Mouse (Mus musculus): ENCODE measurements around the gene Hopx. TPM values are rescaled to one million over a fixed set of nuclear protein-coding genes. Genes with fewer than 3 reads are reported as not detected.
A peak's percentile ranks its signal among the peaks of the same experiment; 100 is the strongest.

The Hopx gene
- polyA plus RNA-seq, 1 experiment: 18.2 TPM

DNA sequence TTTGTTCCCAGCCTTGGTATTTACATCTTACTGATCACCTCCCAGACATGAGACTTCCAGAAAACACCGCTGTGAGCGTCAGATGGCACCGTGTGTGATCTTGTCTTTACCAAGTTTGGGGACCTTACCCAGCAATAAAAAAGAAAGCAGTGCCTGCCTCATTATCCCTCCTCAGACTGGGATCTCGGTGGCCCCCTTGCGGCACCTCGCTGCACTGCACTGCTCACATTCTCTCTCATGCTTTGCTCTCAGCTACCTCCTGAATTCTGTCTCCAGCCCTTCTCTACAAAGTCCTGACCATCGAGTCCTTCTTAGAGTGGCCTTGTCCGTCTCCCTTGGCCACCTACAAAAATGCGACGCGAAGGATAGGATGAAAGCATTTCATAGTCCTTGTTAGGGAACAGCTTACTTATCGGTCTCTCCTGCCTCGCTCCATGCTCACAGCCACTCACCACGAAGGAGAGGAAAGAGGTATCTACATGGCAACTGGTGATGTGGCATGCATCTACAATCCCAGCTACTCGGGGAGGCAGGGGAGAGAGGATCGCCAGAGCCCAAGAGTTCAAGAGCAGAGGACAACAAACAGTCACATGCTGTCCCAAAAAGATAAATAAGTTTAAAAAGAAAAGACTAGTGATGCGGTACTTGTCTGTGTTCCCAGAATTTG, 53.4 kb downstream of the Hopx start:
- TF ChIP-seq POLR2A (IDR thresholded peaks at IDR 0.05; ENCODE audit: low read depth, low read length): no peak
- TF ChIP-seq CTCF (IDR thresholded peaks at IDR 0.05; ENCODE audit: extremely low read depth, insufficient read depth, insufficient read length, insufficient replicate concordance): peak; percentile 94
- Histone ChIP-seq H3K27ac (ENCODE audit: insufficient read depth, low read length) (no peak overlapping the region), H3K4me3 (ENCODE audit: extremely low read depth, insufficient read depth, insufficient read length) (no peak overlapping the region), H3K4me1 (ENCODE audit: control insufficient read depth, insufficient read depth, insufficient read length) (no peaks in the 10 kb centered on the region), H3K36me3 (ENCODE audit: control insufficient read depth, insufficient read depth, low read length) (no peaks in the 10 kb centered on the region), H3K27me3 (ENCODE audit: control insufficient read depth, insufficient read depth, low read length) (no peaks in the 10 kb centered on the region)
- 34% methylated on average over 17 of the region's 17 CpGs for WGBS
- DNase-seq (ENCODE audit: low read depth in 1 of 2, low spot score in 2 of 2): peak in 1 of 2 experiments; percentile 62

DNA sequence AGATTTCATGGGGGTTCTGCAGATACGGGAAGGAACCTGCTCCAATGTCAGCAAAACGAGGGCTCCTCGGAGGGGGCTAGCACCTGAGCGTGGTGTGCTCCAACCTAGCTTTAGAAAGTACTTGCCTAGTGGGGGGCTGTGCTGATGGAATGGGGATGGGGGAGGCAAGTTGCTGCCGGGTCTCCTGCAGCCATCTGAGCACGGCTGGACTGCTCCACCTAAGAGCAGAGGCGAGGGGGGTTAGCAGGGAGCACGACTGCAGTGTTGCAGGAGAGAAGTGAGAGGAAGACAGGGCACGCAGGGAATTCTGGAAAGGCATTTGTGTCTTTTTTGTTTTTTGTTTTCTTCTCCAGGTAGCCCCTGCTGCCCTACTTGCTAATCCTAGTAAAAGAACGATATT, 54.6 kb downstream of the Hopx start:
- no peaks in the 10 kb centered on the region for H3K27me3 ChIP-seq (ENCODE audit: control insufficient read depth, insufficient read depth, low read length)
- H3K36me3 ChIP-seq (ENCODE audit: control insufficient read depth, insufficient read depth, low read length): no peaks in the 10 kb centered on the region
- TF ChIP-seq CTCF (IDR thresholded peaks at IDR 0.05; ENCODE audit: extremely low read depth, insufficient read depth, insufficient read length, insufficient replicate concordance) (no peak), POLR2A (IDR thresholded peaks at IDR 0.05; ENCODE audit: low read depth, low read length) (no peak)
- 72% methylated on average over 10 of the region's 10 CpGs for WGBS
- H3K4me3 ChIP-seq (ENCODE audit: extremely low read depth, insufficient read depth, insufficient read length): no peak overlapping the region
- no peak overlapping the region for H3K27ac ChIP-seq (ENCODE audit: insufficient read depth, low read length)
- H3K4me1 ChIP-seq (ENCODE audit: control insufficient read depth, insufficient read depth, insufficient read length): no peaks in the 10 kb centered on the region
- DNase-seq (ENCODE audit: low read depth in 1 of 2, low spot score in 2 of 2): no peak

DNA sequence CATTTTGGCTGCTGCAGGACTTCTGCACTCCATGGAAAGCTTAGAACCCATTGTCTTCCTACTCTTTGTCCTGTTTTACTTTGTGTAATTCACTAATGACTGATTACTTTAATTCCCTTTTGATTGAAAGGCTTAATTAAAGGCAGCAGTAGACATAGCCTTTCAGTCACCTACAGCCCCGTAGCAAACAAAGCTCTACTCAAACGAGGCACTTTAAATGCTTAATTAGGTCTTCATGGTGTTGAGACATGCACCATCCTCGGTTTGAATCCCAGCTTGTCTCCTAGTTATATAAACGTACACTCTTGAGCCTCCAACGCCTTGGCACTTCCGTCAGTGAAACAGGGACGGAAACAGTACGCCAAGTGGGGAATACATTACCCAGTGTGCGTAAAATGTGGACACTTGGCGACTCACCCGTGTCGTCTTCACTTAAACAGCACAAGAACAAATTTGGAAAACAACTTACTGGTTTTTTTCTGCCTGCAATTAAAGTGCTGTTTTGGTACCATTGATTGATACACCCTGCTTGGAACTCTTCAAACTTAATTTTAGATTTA, 58.0 kb downstream of the Hopx start:
- no peaks in the 10 kb centered on the region for H3K4me1 ChIP-seq (ENCODE audit: control insufficient read depth, insufficient read depth, insufficient read length)
- 89% methylated on average over 12 of the region's 12 CpGs for WGBS
- DNase-seq (ENCODE audit: low read depth in 1 of 2, low spot score in 2 of 2): no peak
- H3K27me3 ChIP-seq (ENCODE audit: control insufficient read depth, insufficient read depth, low read length): no peaks in the 10 kb centered on the region
- H3K27ac ChIP-seq (ENCODE audit: insufficient read depth, low read length): no peak overlapping the region
- H3K4me3 ChIP-seq (ENCODE audit: extremely low read depth, insufficient read depth, insufficient read length): no peak overlapping the region
- no peaks in the 10 kb centered on the region for H3K36me3 ChIP-seq (ENCODE audit: control insufficient read depth, insufficient read depth, low read length)
- TF ChIP-seq POLR2A (IDR thresholded peaks at IDR 0.05; ENCODE audit: low read depth, low read length) (no peak), CTCF (IDR thresholded peaks at IDR 0.05; ENCODE audit: extremely low read depth, insufficient read depth, insufficient read length, insufficient replicate concordance) (no peak)

DNA sequence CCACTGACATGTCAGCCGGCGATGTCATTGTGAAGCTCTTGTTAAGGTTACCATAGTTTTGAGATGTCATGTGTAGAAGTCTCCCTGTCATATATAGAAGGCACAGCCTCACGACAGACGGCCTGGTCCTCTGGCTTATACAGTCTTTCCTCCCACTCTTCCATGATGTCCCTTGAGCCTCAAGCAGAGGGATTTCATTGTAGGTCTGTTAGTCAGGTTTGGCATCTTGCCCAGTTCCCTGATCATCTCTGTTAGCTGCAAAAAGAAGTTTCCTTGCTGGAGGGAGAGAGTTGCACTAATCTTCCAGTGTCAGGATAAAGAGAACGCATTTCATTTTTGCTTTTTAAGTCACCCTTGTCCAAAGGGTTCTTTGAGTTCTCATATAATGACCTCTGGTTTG, 62.3 kb downstream of the Hopx start:
- Histone ChIP-seq H3K36me3 (ENCODE audit: control insufficient read depth, insufficient read depth, low read length) (no peaks in the 10 kb centered on the region), H3K27me3 (ENCODE audit: control insufficient read depth, insufficient read depth, low read length) (no peaks in the 10 kb centered on the region), H3K4me1 (ENCODE audit: control insufficient read depth, insufficient read depth, insufficient read length) (no peaks in the 10 kb centered on the region; the same call in 1 of the 2 replicates), H3K4me3 (ENCODE audit: extremely low read depth, insufficient read depth, insufficient read length) (no peak overlapping the region), H3K27ac (ENCODE audit: insufficient read depth, low read length) (no peak overlapping the region)
- WGBS: 96% methylated on average over 5 of the region's 5 CpGs
- no peak for DNase-seq (ENCODE audit: low read depth in 1 of 2, low spot score in 2 of 2)
- TF ChIP-seq POLR2A (IDR thresholded peaks at IDR 0.05; ENCODE audit: low read depth, low read length) (no peak), CTCF (IDR thresholded peaks at IDR 0.05; ENCODE audit: extremely low read depth, insufficient read depth, insufficient read length, insufficient replicate concordance) (no peak)

- DNase-seq (ENCODE audit: low read depth in 1 of 2, low spot score in 2 of 2): no peak
- TF ChIP-seq CTCF (IDR thresholded peaks at IDR 0.05; ENCODE audit: extremely low read depth, insufficient read depth, insufficient read length, insufficient replicate concordance): no peak
- no peak for TF ChIP-seq POLR2A (IDR thresholded peaks at IDR 0.05; ENCODE audit: low read depth, low read length)
- 20% methylated on average over 5 of the region's 5 CpGs for WGBS
- no peaks in the 10 kb centered on the region for H3K27me3 ChIP-seq (ENCODE audit: control insufficient read depth, insufficient read depth, low read length)
- H3K27ac ChIP-seq (ENCODE audit: insufficient read depth, low read length): no peak overlapping the region
- H3K4me3 ChIP-seq (ENCODE audit: extremely low read depth, insufficient read depth, insufficient read length): no peak overlapping the region
- no peaks in the 10 kb centered on the region for H3K36me3 ChIP-seq (ENCODE audit: control insufficient read depth, insufficient read depth, low read length)
- H3K4me1 ChIP-seq (ENCODE audit: control insufficient read depth, insufficient read depth, insufficient read length): no peaks in the 10 kb centered on the region; the same call in 1 of the 2 replicates
Observed at GRCm38 (mm10) chr5:77044362-77044761, 70.6 kb downstream of the Hopx start.

- TF ChIP-seq CTCF (IDR thresholded peaks at IDR 0.05; ENCODE audit: extremely low read depth, insufficient read depth, insufficient read length, insufficient replicate concordance) (no peak), POLR2A (IDR thresholded peaks at IDR 0.05; ENCODE audit: low read depth, low read length) (no peak)
- Histone ChIP-seq H3K4me1 (ENCODE audit: control insufficient read depth, insufficient read depth, insufficient read length) (no peaks in the 10 kb centered on the region), H3K36me3 (ENCODE audit: control insufficient read depth, insufficient read depth, low read length) (no peaks in the 10 kb centered on the region), H3K27ac (ENCODE audit: insufficient read depth, low read length) (no peak overlapping the region), H3K4me3 (ENCODE audit: extremely low read depth, insufficient read depth, insufficient read length) (no peak overlapping the region), H3K27me3 (ENCODE audit: control insufficient read depth, insufficient read depth, low read length) (no peaks in the 10 kb centered on the region)
- no peak for DNase-seq (ENCODE audit: low read depth in 1 of 2, low spot score in 2 of 2)
Observed at GRCm38 (mm10) chr5:77039391-77039790, 75.5 kb downstream of the Hopx start.

DNA sequence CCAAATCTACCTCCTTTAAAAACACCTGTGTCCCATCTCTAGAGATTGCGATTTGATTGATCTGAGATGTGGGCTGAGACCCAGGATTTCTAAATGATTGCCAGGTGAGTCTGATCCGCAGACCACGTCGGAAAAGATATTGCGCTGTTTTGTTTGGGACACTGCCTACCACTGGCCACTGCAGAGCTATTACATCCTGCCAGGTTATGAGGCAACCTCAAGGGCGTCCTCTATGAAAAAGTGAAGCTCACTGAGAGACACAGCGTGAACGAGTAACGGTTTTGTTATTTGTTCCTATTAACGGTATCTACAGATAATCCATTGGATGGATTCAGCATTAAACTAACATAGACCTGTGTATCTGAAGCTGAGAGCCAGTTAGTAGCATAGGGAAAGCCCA, 76.5 kb downstream of the Hopx start:
- H3K27ac ChIP-seq (ENCODE audit: insufficient read depth, low read length): no peak overlapping the region
- no peaks in the 10 kb centered on the region for H3K36me3 ChIP-seq (ENCODE audit: control insufficient read depth, insufficient read depth, low read length)
- no peak overlapping the region for H3K4me3 ChIP-seq (ENCODE audit: extremely low read depth, insufficient read depth, insufficient read length)
- H3K4me1 ChIP-seq (ENCODE audit: control insufficient read depth, insufficient read depth, insufficient read length): no peaks in the 10 kb centered on the region
- DNase-seq (ENCODE audit: low read depth in 1 of 2, low spot score in 2 of 2): no peak
- no peaks in the 10 kb centered on the region for H3K27me3 ChIP-seq (ENCODE audit: control insufficient read depth, insufficient read depth, low read length)
- WGBS: 88% methylated on average over 10 of the region's 10 CpGs
- TF ChIP-seq POLR2A (IDR thresholded peaks at IDR 0.05; ENCODE audit: low read depth, low read length) (no peak), CTCF (IDR thresholded peaks at IDR 0.05; ENCODE audit: extremely low read depth, insufficient read depth, insufficient read length, insufficient replicate concordance) (no peak)

Other genes with a start within 250 kb of the Hopx start
- 7.4 and 9.8 TPM in 2 replicates for gene Aasdh, start 209.6 kb downstream of the Hopx start, polyA plus RNA-seq (2012; rRNA removed)
- 27.9 and 30.0 TPM in 2 replicates for gene Paics, start 163.8 kb downstream of the Hopx start, polyA plus RNA-seq (2012; rRNA removed)
- gene Ppat, start 163.5 kb downstream of the Hopx start, polyA plus RNA-seq (2012; rRNA removed): 5.1 TPM in 2 replicates
- gene Srp72, start 140.4 kb downstream of the Hopx start, polyA plus RNA-seq (2012; rRNA removed): 12.4 and 12.6 TPM in 2 replicates
- gene Arl9, start 111.1 kb downstream of the Hopx start, polyA plus RNA-seq (2012; rRNA removed): not detected in 2 replicates
- gene Thegl, start 99.1 kb downstream of the Hopx start, polyA plus RNA-seq (2012; rRNA removed): not detected in 2 replicates
- gene Spink2, start 96.3 kb upstream of the Hopx start, polyA plus RNA-seq (2012; rRNA removed): 0.18 and 0.25 TPM in 2 replicates
- gene Rest, start 150.4 kb upstream of the Hopx start, polyA plus RNA-seq (2012; rRNA removed): 6.5 and 8.0 TPM in 2 replicates
- 14.1 and 19.8 TPM in 2 replicates for gene Noa1, start 195.0 kb upstream of the Hopx start, polyA plus RNA-seq (2012; rRNA removed)
- 8.5 and 16.8 TPM in 2 replicates for gene Polr2b, start 195.0 kb upstream of the Hopx start, polyA plus RNA-seq (2012; rRNA removed)

All from spleen, adult 2 months (tissue).